Mouse (Mus musculus): ENCODE measurements around the gene Bcap31.

GRCm38 (mm10) chrX:73716109-73716661 lies at the start of gene Bcap31, which contains the start of gene Abcd1:
- TF ChIP-seq CEBPB (IDR thresholded peaks at IDR 0.05; ENCODE audit: low read depth) = no peak
- no peak for TF ChIP-seq MYOG (IDR thresholded peaks at IDR 0.05; ENCODE audit: control insufficient read depth, extremely low read depth, insufficient read length)
